Mouse (Mus musculus) kidney, adult 2 months (tissue): ENCODE measurements around the gene Bcdin3d.

ENCODE experiments used
- CTCF ChIP-seq: fragments of 200-500 bp; conservative IDR thresholded peaks from 2 replicates; pipeline ENCODE4 v1.5.1; 2011; ENCODE audit warnings: low read depth, mild to moderate bottlenecking, control low read depth, low read length, moderate library complexity, mixed read lengths; ENCODE audit not compliant: insufficient read depth, insufficient read length
- POLR2A ChIP-seq: fragments of 200-500 bp; IDR thresholded peaks from one replicate; pipeline ENCODE4 v1.6.1; 2011; ENCODE audit warnings: low read depth, low read length, control low read depth

GRCm38 (mm10) chr15:99423131-99423530 is 51.4 kb downstream of the Bcdin3d start:
- TF ChIP-seq POLR2A, result no peak
- no peak for TF ChIP-seq CTCF
